Mouse (Mus musculus): ENCODE measurements around the gene Immp2l. TPM values are rescaled to one million over a fixed set of nuclear protein-coding genes. Genes with fewer than 3 reads are reported as not detected.

The Immp2l gene
- polyA plus RNA-seq, 1 experiment from 2014 or later = 5.0 TPM

DNA sequence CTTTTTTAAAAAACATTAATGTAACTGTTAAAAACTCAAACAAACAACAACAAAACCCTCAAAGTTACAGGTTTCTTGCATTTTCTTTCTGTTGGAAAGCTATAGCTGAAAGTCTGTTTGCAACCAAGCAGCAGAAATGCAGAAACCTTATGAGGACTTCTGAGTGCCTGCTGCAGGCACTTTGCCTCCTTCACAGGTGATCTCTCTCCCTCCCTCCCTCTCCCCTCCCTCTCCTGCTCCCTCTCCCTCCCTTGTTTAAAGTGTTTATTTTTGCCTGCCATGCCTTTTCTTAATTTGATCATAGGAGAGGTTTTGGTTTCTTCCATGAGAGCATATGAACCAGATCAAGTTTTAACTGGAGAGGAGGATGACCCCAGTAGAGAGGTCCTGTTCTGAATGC lies 392.7 kb downstream of the Immp2l start:
- Histone ChIP-seq H3K9ac (no peak overlapping the region), H3K4me3 (no peak overlapping the region)
- ATAC-seq (ENCODE audit: low FRiP score, low read depth) = no peak

DNA sequence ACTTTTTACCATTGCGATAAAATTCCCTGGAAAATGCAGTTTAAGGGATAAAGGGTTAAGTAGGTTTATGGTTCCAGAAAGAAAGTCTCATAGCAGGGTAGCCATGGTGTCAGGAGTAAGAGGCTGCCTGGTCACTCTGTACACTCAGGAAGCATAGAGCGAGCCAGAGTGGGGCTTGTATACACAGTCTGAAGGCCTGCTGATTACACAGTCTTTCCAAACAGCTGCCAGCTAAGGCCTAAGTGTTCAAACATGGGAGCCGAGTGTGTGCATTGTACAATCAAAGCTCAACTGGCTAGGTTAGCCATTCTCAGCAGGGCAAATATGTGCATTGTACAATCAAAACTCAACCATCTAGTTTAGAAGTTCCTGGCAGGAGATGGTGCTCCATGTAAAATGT lies 393.2 kb downstream of the Immp2l start:
- Histone ChIP-seq H3K9me3 (no peaks in the 10 kb centered on the region), H3K4me3 (no peak overlapping the region), H3K27ac (replicated peaks) (no peak overlapping the region), H3K27me3 (no peaks in the 10 kb centered on the region), H3K4me2 (no peak overlapping the region), H3K4me1 (replicated peaks) (no peaks in the 10 kb centered on the region), H3K9ac (no peak overlapping the region), H3K36me3 (no peaks in the 10 kb centered on the region)
- ATAC-seq (ENCODE audit: low FRiP score, low read depth) = 0 out of 2 replicates have a peak, but pooled peaks have one; percentile 54
- WGBS = 76% methylated on average over 3 of the region's 3 CpGs

More for the DNA sequence above, 392.7 kb downstream of the Immp2l start:
- H3K9me3 ChIP-seq = no peaks in the 10 kb centered on the region
- H3K27me3 ChIP-seq = no peaks in the 10 kb centered on the region
- no peak overlapping the region for H3K27ac ChIP-seq (replicated peaks)
- H3K4me1 ChIP-seq (replicated peaks) = no peaks in the 10 kb centered on the region
- H3K36me3 ChIP-seq = no peaks in the 10 kb centered on the region
- no peak overlapping the region for H3K4me2 ChIP-seq

DNA sequence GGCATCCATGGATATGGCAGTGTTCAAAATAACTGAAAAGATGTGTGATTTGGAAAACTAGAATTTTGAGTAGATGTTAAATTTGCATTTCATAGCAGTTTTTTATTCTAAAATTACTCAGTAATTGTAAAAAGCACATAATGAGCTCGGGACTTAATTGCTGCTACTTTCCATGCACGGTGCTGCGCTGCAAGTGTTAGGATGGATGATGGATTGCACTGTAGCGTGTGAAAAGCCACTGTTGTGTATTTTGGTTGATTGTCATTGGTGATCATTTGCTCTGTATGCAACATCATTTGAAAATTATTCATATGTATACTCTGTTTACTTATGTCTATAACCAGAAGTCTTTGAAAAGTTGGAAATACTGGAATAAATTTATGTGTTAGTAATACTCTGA lies 394.1 kb downstream of the Immp2l start:
- H3K4me3 ChIP-seq = no peak overlapping the region
- no peak overlapping the region for H3K27ac ChIP-seq (replicated peaks)
- no peaks in the 10 kb centered on the region for H3K4me1 ChIP-seq (replicated peaks)
- no peak overlapping the region for H3K4me2 ChIP-seq
- H3K9me3 ChIP-seq = no peaks in the 10 kb centered on the region
- H3K27me3 ChIP-seq = no peaks in the 10 kb centered on the region
- no peak for ATAC-seq (ENCODE audit: low FRiP score, low read depth)
- H3K36me3 ChIP-seq = no peaks in the 10 kb centered on the region
- 78% methylated on average over 4 of the region's 4 CpGs for WGBS
- H3K9ac ChIP-seq = no peak overlapping the region

DNA sequence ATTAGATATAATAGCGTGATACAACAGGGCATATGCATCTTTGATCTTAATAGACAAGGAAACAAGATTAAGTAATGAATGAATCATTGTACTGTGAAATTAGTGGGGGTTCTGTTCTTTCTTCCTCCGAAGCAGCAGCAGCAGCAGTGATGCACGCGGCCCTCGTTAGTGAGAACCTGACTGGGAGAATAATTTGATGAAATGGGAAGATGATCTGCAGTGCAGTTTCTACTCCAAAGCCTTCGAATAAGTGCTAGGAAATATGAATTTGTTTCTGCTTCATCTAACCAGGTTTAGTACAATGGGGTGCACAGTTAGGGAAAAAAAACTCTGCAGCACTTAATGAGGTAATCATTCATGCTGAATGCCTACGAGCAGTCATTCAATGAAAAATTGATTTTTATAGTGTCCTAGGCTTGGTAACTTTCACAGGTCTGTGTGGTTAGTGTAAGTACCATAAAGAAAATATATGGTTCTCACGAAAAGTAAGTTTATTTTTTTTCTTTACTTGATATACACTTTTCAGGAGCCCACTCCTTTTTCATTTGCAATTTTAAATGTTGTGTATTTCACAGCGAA lies 401.3 kb downstream of the Immp2l start:
- WGBS = 42% methylated on average over 9 of the region's 9 CpGs

DNA sequence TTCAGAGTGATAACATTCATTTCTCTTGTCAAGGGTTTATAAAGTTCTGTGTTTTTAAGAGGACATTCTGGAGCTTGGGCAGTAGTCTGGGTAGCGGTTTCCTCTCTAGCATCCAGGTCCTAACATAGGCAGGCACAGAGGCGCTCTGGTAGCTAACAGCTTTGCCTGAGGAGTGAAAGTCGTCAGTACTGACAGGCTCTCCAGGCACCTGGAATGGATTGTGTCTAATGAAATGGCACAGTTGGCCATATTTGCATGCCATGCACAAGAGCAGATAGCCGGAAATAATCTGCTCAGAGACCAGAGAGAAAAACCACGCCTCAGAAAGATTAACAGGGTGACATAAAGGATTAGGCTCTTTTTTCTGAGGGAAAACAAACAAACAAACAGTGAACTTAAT lies 403.6 kb downstream of the Immp2l start:
- ATAC-seq (ENCODE audit: low FRiP score, low read depth) = peak; percentile 61; the same call in 1 of the 2 replicates
- WGBS = 45% methylated on average over 5 of the region's 5 CpGs

More for the DNA sequence above, 401.3 kb downstream of the Immp2l start:
- no peak overlapping the region for H3K4me2 ChIP-seq
- H3K4me1 ChIP-seq (replicated peaks) = 0 out of 2 replicates have a peak, but pooled peaks cover 3% of the 10 kb centered on the region
- H3K9ac ChIP-seq = no peak overlapping the region
- no peaks in the 10 kb centered on the region for H3K9me3 ChIP-seq
- no peak overlapping the region for H3K4me3 ChIP-seq
- H3K27me3 ChIP-seq = no peaks in the 10 kb centered on the region
- peak; percentile 65; the same call in 1 of the 2 replicates for ATAC-seq (ENCODE audit: low FRiP score, low read depth)
- no peak overlapping the region for H3K27ac ChIP-seq (replicated peaks)
- H3K36me3 ChIP-seq = no peaks in the 10 kb centered on the region

DNA sequence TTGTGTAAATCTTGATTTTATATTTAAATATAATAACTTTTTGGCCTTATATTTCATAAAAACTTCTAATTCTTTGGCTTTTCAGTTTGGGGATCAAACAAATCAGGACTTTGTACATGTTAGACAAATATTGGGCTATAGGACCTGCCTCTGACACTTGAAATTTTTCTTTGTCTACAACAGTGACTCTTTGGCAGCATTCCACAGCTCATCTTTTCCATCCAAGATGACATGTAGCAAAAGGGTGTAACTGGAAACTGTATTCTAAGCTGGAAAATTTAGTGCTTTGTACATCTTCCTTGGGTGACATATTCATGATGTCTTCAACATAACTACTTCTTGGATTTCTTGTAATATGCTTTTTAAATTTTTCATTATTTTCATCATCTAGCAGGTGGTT lies 404.9 kb downstream of the Immp2l start:
- H3K9me3 ChIP-seq = no peaks in the 10 kb centered on the region
- 0 out of 2 replicates have a peak, but pooled peaks cover 3% of the 10 kb centered on the region for H3K4me1 ChIP-seq (replicated peaks)
- H3K36me3 ChIP-seq = no peaks in the 10 kb centered on the region
- H3K4me2 ChIP-seq = no peak overlapping the region
- H3K27me3 ChIP-seq = no peaks in the 10 kb centered on the region
- no peak for ATAC-seq (ENCODE audit: low FRiP score, low read depth)
- H3K27ac ChIP-seq (replicated peaks) = no peak overlapping the region
- H3K4me3 ChIP-seq = no peak overlapping the region
- H3K9ac ChIP-seq = no peak overlapping the region

More for the DNA sequence above, 403.6 kb downstream of the Immp2l start:
- no peak overlapping the region for H3K4me3 ChIP-seq
- no peak overlapping the region for H3K4me2 ChIP-seq
- H3K9me3 ChIP-seq = no peaks in the 10 kb centered on the region
- H3K36me3 ChIP-seq = no peaks in the 10 kb centered on the region
- 0 out of 2 replicates have a peak, but pooled peaks cover 3% of the 10 kb centered on the region for H3K4me1 ChIP-seq (replicated peaks)
- no peak overlapping the region for H3K27ac ChIP-seq (replicated peaks)
- H3K27me3 ChIP-seq = no peaks in the 10 kb centered on the region
- no peak overlapping the region for H3K9ac ChIP-seq

DNA sequence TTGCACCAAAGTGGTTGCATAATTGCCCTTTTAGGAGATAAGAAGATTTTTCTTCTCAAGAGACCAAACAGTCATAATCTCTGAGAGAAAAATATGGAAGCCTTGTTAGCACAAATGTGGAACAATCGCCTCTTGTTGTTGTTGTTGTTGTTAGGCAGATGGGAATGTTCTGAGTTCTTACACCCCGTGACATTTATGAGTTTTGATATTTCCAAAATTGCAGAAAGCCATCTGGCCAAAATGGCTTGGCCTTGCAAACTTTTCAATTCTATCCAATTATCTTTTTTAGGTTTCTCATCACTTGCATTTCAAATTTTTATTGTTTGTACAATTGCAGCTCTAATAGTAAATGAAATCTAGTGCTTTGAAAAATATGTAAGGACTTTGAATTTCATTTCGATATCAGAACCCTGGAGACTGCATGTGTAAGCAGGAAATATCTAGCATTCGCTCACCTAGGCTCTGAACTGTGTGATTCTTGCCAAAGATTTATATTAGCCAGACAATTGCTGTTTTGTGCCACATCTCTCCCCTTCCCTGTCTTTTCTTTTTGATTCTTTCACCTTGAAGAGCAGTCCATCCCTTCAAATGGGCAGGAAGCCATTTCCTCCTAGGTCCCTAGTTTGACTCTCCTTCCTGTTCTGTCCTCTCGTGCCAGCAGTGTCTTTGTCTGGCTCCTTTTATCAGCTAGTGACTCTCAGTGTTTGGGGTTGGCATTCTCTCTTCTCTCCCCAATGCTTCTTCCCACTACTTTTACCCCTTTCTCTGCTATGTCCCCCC lies 412.5 kb downstream of the Immp2l start:
- Histone ChIP-seq H3K4me2 (no peak overlapping the region), H3K27me3 (no peaks in the 10 kb centered on the region), H3K4me3 (no peak overlapping the region), H3K4me1 (replicated peaks) (0 out of 2 replicates have a peak, but pooled peaks cover 3% of the 10 kb centered on the region), H3K27ac (replicated peaks) (no peak overlapping the region), H3K9me3 (no peaks in the 10 kb centered on the region), H3K36me3 (no peaks in the 10 kb centered on the region), H3K9ac (no peak overlapping the region)
- 85% methylated on average over 5 of the region's 5 CpGs for WGBS
- no peak for ATAC-seq (ENCODE audit: low FRiP score, low read depth)

DNA sequence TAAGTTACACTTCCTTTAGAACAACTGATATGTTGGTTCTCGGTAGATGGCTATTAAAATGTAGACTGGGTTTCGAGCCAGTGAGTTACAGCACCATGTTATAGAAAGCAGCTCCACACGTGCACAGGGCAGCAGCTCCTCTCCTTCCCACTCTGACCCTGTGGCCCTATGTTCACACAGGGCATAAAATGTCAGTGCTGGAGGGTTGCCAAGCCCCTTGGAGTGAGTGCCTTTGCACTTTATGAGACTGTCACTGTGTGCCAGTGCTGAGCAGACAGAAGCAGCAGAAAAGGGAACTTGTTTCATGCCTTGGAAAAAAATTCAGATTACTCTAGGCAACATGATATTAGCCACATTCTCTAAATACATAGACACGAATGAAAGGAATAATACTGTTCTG lies 414.6 kb downstream of the Immp2l start:
- WGBS = 57% methylated on average over 4 of the region's 4 CpGs
- peak; percentile 45; the same call in 1 of the 2 replicates for ATAC-seq (ENCODE audit: low FRiP score, low read depth)

DNA sequence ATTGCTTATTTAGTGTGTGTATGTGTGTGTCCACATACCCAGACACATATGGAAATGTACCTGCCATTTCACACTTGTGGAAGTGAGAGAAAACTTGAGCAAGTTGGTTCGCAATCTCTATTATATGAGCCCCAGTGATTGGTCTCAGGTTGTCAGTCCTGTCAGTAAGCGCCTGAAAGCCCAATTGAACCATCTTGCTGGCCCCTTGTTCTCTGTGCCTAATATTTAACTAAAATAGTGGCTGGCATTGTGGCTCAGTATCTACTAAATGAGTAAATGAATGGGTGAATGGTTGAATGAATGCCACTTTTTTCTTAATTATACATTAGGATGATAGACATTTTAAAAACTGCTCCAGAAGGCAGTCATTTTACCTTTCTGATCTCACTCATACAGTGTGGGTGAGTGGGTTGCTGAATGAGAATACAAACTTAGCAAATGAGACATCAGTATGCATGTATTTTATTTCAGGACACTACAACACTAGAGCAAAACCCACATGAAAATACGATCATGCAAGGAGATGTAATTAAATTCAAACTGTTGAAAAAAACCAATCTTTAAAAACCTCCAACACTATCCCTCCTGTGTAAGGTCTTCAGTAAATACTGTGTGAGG lies 444.6 kb downstream of the Immp2l start:
- H3K9ac ChIP-seq = no peak overlapping the region
- no peaks in the 10 kb centered on the region for H3K27me3 ChIP-seq
- no peak for ATAC-seq (ENCODE audit: low FRiP score, low read depth)
- H3K4me1 ChIP-seq (replicated peaks) = peaks cover 9% of the 10 kb centered on the region
- no peaks in the 10 kb centered on the region for H3K9me3 ChIP-seq
- H3K27ac ChIP-seq (replicated peaks) = no peak overlapping the region
- no peak overlapping the region for H3K4me3 ChIP-seq
- no peaks in the 10 kb centered on the region for H3K36me3 ChIP-seq
- H3K4me2 ChIP-seq = no peak overlapping the region
- WGBS = 83% methylated on average over 3 of the region's 3 CpGs

More for the DNA sequence above, 414.6 kb downstream of the Immp2l start:
- H3K9me3 ChIP-seq = no peaks in the 10 kb centered on the region
- H3K27ac ChIP-seq (replicated peaks) = no peak overlapping the region
- no peaks in the 10 kb centered on the region for H3K36me3 ChIP-seq
- no peak overlapping the region for H3K9ac ChIP-seq
- no peak overlapping the region for H3K4me2 ChIP-seq
- no peak overlapping the region for H3K4me3 ChIP-seq
- H3K4me1 ChIP-seq (replicated peaks) = 0 out of 2 replicates have a peak, but pooled peaks cover 3% of the 10 kb centered on the region
- no peaks in the 10 kb centered on the region for H3K27me3 ChIP-seq

DNA sequence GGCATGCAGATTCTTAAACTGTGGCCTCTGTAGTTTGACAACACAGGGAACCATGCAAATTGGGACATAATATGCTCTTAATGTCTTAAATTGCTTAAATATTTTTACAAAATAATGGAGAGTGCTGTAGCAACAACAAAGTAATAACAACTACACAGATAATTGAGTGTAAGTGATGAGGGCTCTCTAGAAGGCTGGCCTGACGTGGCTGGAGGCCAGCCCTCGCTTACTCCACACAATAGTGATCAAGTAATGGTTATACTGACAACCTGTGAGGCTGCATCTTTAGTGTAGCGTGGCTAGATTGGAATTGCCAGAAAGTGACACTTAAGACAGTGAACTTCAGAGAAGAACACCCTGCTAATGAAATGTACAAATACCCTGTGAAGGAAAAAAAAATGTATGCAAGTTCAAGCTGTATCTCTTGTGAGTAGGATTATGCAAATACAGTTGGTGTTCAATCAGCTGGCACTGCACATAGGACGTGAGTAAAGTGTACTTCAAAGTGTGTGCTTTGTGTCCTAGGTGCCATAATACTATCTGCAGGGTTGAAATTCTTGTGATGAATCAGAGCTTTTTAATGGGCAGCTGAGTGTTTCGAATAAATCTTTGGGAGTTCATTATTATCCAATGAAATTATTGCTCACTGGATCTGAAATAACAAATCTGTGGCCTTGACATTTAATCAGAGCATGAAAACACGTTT lies 445.4 kb downstream of the Immp2l start:
- H3K9me3 ChIP-seq = no peaks in the 10 kb centered on the region
- no peak for ATAC-seq (ENCODE audit: low FRiP score, low read depth)
- H3K4me2 ChIP-seq = no peak overlapping the region
- H3K27me3 ChIP-seq = no peaks in the 10 kb centered on the region
- H3K9ac ChIP-seq = no peak overlapping the region
- H3K36me3 ChIP-seq = no peaks in the 10 kb centered on the region
- 54% methylated on average over 6 of the region's 6 CpGs for WGBS
- H3K4me3 ChIP-seq = no peak overlapping the region
- peaks cover 9% of the 10 kb centered on the region for H3K4me1 ChIP-seq (replicated peaks)
- no peak overlapping the region for H3K27ac ChIP-seq (replicated peaks)

DNA sequence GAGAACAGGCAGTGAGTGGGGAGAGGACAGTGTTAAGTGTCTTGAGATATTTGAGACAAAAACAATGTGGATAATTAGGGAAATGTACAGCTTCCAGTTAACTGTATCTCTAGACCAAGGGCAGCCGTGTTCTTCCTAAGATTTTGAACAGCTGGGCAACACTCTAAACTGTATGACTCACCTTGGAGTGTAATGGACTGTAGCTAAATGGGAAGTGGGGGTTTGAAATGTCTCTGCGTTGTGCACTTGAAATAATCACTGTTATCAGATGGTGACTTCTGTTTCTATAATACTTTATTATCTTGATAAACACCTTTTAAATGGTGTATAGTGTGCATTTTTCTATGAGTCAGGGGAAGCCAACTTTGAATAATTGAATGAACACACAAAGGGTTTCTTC lies 457.6 kb downstream of the Immp2l start:
- ATAC-seq (ENCODE audit: low FRiP score, low read depth) = no peak
- peaks cover 22% of the 10 kb centered on the region for H3K4me1 ChIP-seq (replicated peaks)
- no peaks in the 10 kb centered on the region for H3K9me3 ChIP-seq
- H3K27me3 ChIP-seq = no peaks in the 10 kb centered on the region
- peak overlapping the region; percentile 11; the same call in 1 of the 2 replicates for H3K4me3 ChIP-seq
- H3K9ac ChIP-seq = no peak overlapping the region
- no peaks in the 10 kb centered on the region for H3K36me3 ChIP-seq
- 56% methylated on average over 2 of the region's 2 CpGs for WGBS
- peak overlapping the region; percentile 56 for H3K4me2 ChIP-seq
- no peak overlapping the region for H3K27ac ChIP-seq (replicated peaks)
